Mouse (Mus musculus) heart, postnatal 14 days (tissue): Measurements from ENCODE around the gene Sphk2. TPM values are rescaled to one million over a fixed set of nuclear protein-coding genes. Genes with fewer than 3 reads are reported as not detected.

Experiments
- DNase-seq, 2 experiments: peaks; one replicate each; pipeline ENCODE4 v3.0.0; 2021 to 2022
- intact Hi-C: fragments of 180-260 bp; cut with DNase I; formaldehyde crosslinking; loops from one replicate; pipeline ENCODE4 v1.15.1; 2025
- total RNA-seq, 2 experiments: library from RNA; stranded (reverse); gene quantifications; 2 replicates each; pipeline ENCODE4 v1.2.3; 2021

The Sphk2 gene
- total RNA-seq, 2 experiments from 2014 or later = 17.5 to 18.8 TPM

GRCm38 (mm10) chr7:45725713-45726112 is 7.9 kb upstream of the Sphk2 start, which contains the start of gene Spaca4:
Gene Spaca4 (minus strand): TSS chr7:45725813.
- intact Hi-C loops = no loop called here
- no peak for DNase-seq

DNA sequence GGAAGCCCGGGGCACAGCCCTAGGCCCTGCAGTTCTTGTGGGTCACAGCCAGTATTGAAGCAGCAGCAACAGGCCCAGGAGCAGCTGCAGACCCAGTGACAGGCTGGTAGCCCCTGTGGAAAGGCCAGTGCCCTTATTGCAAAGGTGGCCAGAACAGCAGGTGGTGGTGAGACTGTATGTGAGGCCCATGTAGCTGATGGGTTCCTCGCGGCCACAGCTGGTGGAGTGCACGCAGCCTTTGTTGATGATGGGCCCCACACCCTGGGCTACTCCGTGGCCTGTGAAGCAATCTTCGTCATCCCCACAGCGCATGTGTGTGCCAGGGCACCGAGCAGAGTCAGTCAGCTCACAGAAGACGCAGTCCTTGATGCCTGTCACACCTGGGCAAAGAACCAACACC is 7.3 kb upstream of the Sphk2 start:
- intact Hi-C loops = no loop called here
- no peak for DNase-seq

GRCm38 (mm10) chr7:45723781-45724180 is 6.0 kb upstream of the Sphk2 start:
- DNase-seq = no peak
- intact Hi-C loops = no loop called here

DNA sequence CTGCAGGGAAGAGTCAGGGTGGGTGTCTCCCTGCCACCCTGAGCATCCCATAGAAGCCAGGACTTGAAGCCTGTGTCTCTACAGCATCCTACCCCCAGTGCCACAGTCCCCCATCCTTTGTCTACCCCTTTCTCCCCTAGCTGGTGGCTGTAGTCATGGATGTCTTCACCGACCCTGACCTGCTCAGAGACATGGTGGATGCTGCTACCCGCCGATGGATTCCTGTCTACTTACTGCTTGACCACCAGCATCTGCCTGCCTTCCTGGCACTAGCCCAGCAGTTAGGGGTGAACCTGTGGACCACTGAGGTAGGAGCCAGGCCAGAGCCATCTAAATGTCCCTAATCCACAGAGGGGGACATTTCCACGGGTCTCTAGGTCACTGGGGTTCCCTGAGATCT is 5.5 kb upstream of the Sphk2 start:
- intact Hi-C loops = no loop called here
- DNase-seq = no peak

DNA sequence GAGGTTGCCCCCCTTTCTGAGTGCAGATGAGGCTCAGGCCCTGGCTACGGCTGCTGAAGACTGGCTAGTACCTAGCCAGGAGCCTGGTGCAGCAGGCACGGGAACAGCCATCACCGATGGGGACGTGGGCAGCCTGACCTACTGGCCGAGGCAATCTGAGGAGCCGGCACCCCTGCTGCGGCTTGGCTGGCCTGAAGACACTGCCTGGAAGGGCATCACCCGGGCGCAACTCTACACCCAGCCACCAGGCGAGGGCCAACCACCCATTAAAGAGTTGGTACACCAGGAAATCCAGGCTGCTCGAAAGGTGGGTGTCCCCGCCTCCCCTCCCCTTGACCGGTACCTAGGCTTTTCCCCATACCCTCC is 4.5 kb upstream of the Sphk2 start:
- intact Hi-C loops = no loop called here
- no peak for DNase-seq

GRCm38 (mm10) chr7:45721642-45722347 is 4.0 kb upstream of the Sphk2 start:
- no peak for DNase-seq
- intact Hi-C loops = no loop called here

DNA sequence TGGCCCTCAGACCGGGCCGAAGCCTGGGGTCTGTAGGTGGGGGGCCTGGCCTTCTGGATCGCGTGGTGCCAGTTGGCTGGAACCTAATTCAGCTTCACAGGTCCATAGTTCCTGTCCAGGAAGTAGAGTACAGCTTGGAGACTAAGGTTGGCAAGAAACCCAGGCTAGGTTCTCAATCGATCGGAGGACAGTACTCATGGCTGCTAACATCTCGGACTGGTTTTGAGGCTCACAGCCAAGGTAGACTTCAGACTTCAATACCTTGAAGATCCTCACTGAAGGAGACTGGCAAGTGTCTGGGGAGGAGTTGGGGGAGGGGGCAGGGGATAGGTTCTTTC is 3.4 kb upstream of the Sphk2 start:
- no peak for DNase-seq
- intact Hi-C loops = no loop called here

- intact Hi-C loops = no loop called here
These were observed 2.8 kb upstream of the Sphk2 start, which contains the start of gene Fam83e for GRCm38 (mm10) chr7:45720413-45721233. Gene Fam83e (plus strand): TSS chr7:45721212.

GRCm38 (mm10) chr7:45719738-45720412 is 2.1 kb upstream of the Sphk2 start:
- DNase-seq = no peak
- intact Hi-C loops = no loop called here

More at GRCm38 (mm10) chr7:45720413-45721233, 2.8 kb upstream of the Sphk2 start, which contains the start of gene Fam83e:
- no peak for DNase-seq

- DNase-seq = no peak
- intact Hi-C loops = no loop called here
These were observed 1.4 kb upstream of the Sphk2 start for GRCm38 (mm10) chr7:45719180-45719579.

DNA sequence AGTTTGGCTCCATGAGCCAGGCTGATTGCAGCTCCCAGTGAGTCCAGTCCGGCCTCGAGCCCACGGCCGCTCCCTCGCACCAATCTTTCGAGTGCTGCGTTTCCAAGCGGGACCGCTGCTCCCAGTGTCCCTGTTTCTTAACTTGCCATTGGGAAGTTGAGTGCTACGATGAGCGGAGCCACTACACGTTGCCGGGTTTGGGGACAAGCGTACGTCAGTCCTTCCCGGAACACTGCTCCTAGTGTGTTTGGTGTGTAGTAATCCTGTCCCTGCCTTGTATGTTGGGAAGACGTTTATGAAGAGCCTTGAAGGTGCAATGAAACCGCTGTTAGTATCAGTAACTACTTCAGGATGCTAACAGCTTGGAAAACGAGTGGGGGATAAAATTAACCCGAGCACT is 529 bp upstream of the Sphk2 start:
- no peak for DNase-seq
- intact Hi-C loops = no loop called here

DNA sequence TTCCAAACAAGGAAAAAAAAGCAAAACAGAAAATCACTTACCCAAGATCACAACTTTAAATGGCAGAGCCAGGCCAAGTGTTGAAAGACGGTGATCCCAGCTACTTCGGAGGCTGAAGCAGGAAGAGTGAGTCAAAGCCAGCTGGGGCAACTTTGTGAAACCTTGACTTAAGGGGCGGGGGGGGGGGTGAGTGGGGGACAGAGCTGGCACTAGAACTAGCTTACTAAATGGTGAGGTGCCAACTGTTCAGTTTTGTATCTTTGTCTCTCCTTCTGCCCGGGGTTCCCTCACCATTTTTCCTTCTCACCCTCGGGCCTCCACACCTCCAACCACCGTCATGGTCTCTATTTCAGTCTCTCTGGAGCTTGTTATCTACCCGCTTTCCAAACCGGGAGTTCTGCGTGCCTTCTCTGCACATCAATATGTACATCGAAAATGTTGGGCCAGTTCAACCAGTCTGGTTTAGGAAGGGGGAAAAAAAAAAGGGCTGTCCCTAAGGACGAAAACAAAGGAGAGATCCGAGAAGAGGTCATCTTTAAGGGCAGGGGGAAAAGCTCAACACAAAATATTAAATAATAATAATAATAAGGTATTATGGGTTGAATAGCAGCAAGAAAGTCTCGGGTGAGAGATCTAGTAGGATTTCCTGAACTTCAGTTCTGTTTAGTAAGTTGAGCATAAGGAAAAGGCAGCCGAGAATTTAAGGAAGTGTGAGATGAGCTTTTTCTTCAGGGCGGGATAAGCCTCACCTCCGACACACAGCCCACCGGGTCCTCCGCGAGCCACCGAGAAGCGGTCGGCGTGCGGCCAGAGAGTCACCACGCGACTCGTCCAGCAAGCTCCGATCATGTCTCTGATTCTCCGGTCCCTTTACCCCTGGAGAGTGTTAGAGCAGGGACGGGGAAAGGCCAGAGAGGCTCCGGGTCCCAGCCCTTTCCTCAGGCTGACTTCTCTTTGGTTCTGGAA is 567 bp downstream of the Sphk2 start:
- intact Hi-C loops = no loop called here
- DNase-seq = no peak

- DNase-seq = no peak
These were observed 1.3 kb downstream of the Sphk2 start for GRCm38 (mm10) chr7:45716460-45716857.

DNA sequence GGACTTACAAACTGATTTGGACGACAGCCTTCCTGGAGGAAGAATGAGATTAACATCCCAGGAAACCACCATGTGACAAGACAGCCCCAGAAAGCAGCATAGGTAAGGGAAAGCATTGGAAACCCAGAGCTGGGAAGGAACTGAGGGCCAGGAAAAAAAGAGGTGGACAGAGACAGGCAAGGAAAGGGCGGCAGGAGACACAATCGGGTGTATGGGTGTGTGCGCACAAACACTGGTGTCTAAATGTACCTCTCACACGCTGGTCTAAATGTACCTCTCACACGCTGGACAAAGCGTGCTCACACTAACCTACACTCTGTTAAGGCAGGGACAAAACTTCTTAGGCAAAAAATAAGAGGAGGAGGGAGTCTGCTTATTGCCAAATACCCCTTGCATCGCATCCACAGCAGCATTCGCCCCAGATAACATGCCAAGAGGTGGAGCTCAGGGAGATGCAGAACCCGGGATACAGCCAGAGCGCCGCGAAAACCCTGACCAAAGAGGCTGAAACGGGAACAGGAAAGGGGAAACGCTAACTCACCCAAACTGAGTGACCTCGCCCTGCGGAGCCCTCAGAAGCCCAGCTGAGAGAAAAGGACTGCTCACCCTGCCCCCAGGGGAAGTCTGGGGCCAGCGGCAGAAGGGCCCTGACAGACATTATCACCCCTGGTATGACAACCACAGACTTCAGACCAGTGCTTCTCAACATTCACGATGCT is 1.9 kb downstream of the Sphk2 start:
- intact Hi-C loops = no loop called here
- DNase-seq = no peak

More at GRCm38 (mm10) chr7:45716460-45716857, 1.3 kb downstream of the Sphk2 start:
- intact Hi-C loops = no loop called here

DNA sequence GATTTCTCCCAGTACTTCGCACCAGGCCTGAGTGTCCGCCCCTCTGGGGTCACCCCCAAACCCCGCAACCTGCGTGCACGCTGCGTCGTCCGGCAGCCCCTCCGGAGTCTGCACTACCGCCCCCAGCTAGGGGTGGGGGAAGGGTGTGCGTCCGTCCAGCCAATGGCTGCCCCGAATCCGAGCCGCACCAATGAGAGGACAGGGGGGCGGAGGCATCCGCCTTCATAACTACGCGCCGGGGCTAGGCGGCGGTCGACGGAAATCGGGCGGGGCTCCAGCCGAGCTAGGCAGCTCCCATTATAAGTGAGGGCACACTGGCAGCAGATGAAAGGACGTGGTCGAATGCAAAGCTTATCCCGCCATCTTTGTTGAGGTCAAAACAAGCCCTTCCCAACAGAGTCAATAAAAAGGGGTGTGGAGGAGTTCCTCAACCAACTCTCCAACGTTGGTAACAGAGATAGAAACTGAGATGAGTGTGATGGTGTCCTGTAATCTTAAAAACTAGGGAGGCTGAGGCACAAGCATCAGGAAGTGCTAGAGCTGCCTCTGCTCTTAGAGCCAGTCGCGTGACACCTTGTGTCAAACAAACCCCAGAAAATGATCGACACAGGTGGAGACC is 2.6 kb downstream of the Sphk2 start, which contains the start of gene Rpl18:
TSS of gene Rpl18 (plus strand) at position 368 of the 619 bp plus-strand sequence.
- intact Hi-C loops = no loop called here
- peak; percentile 98 for DNase-seq

DNA sequence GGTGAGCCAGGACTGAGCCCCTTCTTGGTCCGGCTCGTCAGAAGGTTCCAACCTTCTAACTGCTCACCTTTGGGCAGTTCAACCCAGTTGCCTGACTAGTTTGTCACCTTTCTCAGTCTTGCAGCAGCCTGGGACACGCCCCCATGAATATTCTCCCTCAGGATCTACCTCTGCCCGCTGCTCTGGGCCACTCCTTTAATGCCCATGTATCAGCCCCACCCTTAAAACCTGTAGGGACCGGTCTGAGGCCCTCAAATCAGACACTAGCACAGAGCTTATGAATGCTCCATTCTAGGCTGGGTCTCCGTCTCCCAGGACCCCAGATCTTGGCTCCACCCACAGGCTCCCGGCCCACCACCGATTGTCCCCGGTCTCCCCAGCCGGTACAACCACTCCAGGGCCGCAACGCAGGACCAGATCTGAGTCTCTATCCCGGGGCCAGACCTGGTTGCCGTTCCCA is 3.1 kb downstream of the Sphk2 start:
- DNase-seq = no peak
- intact Hi-C loops = no loop called here

- intact Hi-C loops = no loop called here
- DNase-seq = no peak
These were observed 3.8 kb downstream of the Sphk2 start for GRCm38 (mm10) chr7:45713881-45714520.

DNA sequence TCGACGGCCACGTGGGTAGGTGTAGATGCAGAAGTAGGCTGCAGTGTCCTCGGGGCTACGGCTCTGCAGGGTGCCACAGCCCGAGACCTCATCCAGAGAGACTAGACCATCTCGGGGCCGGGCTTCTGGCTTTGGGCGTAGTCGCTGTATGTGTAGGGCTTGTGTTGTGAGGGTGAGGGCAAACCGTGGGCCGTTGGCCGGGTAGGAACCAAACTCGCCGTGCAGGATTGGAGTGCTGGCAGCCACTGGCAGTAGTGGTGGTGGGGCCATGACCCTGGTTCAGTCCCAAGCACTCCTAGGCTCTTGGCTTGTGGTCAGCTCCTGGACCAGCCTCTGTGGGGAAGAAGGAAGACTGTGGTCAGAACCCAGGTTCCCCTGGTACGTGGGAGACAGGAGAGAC is 4.4 kb downstream of the Sphk2 start:
- intact Hi-C loops = no loop called here
- no peak for DNase-seq
